Mouse (Mus musculus) liver, adult 2 months (tissue): ENCODE data around the gene Tcf7.

Experiments
- CTCF ChIP-seq: fragments of 200-500 bp; IDR thresholded peaks from 2 replicates; pipeline ENCODE4 v1.5.1; 2011; ENCODE audit warnings: low read depth, low read length, control low read depth
- POLR2A ChIP-seq: fragments of 200-500 bp; IDR thresholded peaks from 2 replicates; pipeline ENCODE4 v1.6.1; 2011; ENCODE audit warnings: low read length, control low read depth; ENCODE audit not compliant: insufficient read depth; ENCODE audit errors: extremely low read depth

- TF ChIP-seq POLR2A (no peak), CTCF (no peak)
These were observed 14.5 kb downstream of the Tcf7 start for GRCm38 (mm10) chr11:52268104-52268835.
